Mouse (Mus musculus) intestine, embryonic 16.5 days (tissue): ENCODE results near the gene Pnkd. TPM values are rescaled to one million over a fixed set of nuclear protein-coding genes. Genes with fewer than 3 reads are reported as not detected.

Experiments
- ATAC-seq: fragments of 200-750 bp; cut with Nextera tagmentation; 2 replicates; pipeline ENCODE4 v1.8.0; 2017; ENCODE audit warnings: moderate TSS enrichment, moderate library complexity
- H3K27ac ChIP-seq: fragments of 300-500 bp; sonication (generic); 2 replicates; pipeline ENCODE4 v1.5.1; 2014; ENCODE audit warnings: mild to moderate bottlenecking, low read length
- H3K27me3 ChIP-seq: fragments of 300-500 bp; sonication (generic); replicated peaks from 2 replicates; pipeline ENCODE4 v1.6.1; 2014; ENCODE audit warnings: low read length, control low read depth, mixed read lengths; ENCODE audit not compliant: control insufficient read depth, insufficient read depth
- H3K36me3 ChIP-seq: fragments of 300-500 bp; sonication (generic); 2 replicates; pipeline ENCODE4 v1.6.1; 2014; ENCODE audit warnings: low read length, control low read depth; ENCODE audit not compliant: control insufficient read depth, insufficient read depth
- H3K4me1 ChIP-seq: fragments of 300-500 bp; sonication (generic); 2 replicates; pipeline ENCODE4 v1.6.1; 2014; ENCODE audit warnings: low read length, control low read depth, mixed read lengths; ENCODE audit not compliant: control insufficient read depth, insufficient read depth
- H3K4me2 ChIP-seq: fragments of 300-500 bp; sonication (generic); 2 replicates; pipeline ENCODE4 v1.6.1; 2014; ENCODE audit warnings: low read depth, low read length, control low read depth
- H3K4me3 ChIP-seq: fragments of 300-500 bp; sonication (generic); 2 replicates; pipeline ENCODE4 v1.5.1; 2014; ENCODE audit warnings: mild to moderate bottlenecking, low read length
- H3K9ac ChIP-seq: fragments of 300-500 bp; sonication (generic); 2 replicates; pipeline ENCODE4 v1.6.1; 2014; ENCODE audit warnings: low read depth, low read length
- H3K9me3 ChIP-seq: fragments of 300-500 bp; sonication (generic); 2 replicates; pipeline ENCODE4 v1.6.1; 2016; ENCODE audit warnings: low read length, control low read depth; ENCODE audit not compliant: control insufficient read depth
- whole genome bisulfite sequencing: fragments of 180-500 bp; shearing (Covaris S2); extraction: QIAGEN DNeasy Blood & Tissue Kit; methylation state at CpG from one replicate; pipeline ENCODE4 v1.1.7; 2014; 5-methylcytosine and 5-hydroxymethylcytosine counted together
- polyA plus RNA-seq: library from polyadenylated mRNA; unstranded; fragments of >200 nt; fragmentation: Nextera tagmentation; extraction: Ambion mirVana; gene quantifications from 2 replicates; pipeline ENCODE4 v1.2.1, GENCODE M21; 2015

Gene Pnkd
- polyA plus RNA-seq, 1 experiment from 2014 or later: 148 TPM

DNA sequence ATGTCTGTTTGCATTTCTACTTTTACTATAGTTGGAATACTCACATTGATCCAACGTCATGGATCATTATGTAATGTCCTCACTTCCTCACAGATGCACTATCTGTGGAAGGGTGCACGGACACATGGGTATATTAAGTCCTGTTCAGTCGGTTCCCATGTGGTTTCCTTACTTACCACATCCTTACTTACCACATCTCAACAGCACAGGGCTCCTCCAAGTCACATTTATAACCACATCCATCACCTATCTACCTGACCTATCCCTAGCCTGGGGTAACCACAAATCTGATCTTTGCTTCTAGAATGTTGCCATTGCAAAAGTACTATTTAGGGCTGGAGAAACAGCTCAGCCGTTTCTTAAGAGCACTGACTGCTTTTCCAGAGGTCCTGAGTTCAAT is 88.6 kb downstream of the Pnkd start:
- H3K9me3 ChIP-seq: no peaks in the 10 kb centered on the region
- H3K4me3 ChIP-seq: no peak overlapping the region
- 71% methylated on average over 4 of the region's 4 CpGs for WGBS
- no peak overlapping the region for H3K27ac ChIP-seq
- no peak overlapping the region for H3K9ac ChIP-seq
- H3K4me2 ChIP-seq: no peak overlapping the region
- H3K27me3 ChIP-seq: no peaks in the 10 kb centered on the region
- H3K36me3 ChIP-seq: no peaks in the 10 kb centered on the region
- no peak for ATAC-seq
- peaks cover 2% of the 10 kb centered on the region for H3K4me1 ChIP-seq

DNA sequence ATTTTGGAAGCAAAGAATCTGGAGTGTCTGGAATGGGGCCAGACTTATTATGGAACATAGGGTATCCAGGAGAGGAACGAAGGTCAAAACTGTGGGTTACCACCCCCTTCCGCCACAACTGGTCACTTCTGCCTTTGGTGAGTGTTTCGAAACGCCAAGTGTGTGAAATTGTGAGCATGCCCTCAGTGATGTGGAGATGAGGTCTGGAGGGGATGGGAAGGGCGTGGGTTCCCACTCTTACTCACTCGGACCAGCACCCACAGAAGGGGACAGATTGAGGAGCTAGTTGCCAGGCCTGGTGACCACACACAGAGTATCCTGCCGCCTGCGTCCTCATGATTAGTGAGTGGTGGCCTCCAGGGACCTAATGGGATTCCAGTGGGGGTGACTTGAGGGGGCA is 90.2 kb downstream of the Pnkd start, which contains the start of gene Slc11a1:
Gene Slc11a1 (plus strand): TSS at position 216 of the 400 bp plus-strand sequence.
- Histone ChIP-seq H3K4me3 (no peak within 1 kb of the TSS), H3K27ac (no peak within 1 kb of the TSS), H3K9me3 (no peaks in the 10 kb centered on the region), H3K27me3 (no peaks in the 10 kb centered on the region), H3K9ac (no peak within 1 kb of the TSS), H3K4me1 (no peaks in the 10 kb centered on the region), H3K36me3 (no peaks in the 10 kb centered on the region), H3K4me2 (no peak within 1 kb of the TSS)
- WGBS: 64% methylated on average over 8 of the region's 8 CpGs
- no peak for ATAC-seq

DNA sequence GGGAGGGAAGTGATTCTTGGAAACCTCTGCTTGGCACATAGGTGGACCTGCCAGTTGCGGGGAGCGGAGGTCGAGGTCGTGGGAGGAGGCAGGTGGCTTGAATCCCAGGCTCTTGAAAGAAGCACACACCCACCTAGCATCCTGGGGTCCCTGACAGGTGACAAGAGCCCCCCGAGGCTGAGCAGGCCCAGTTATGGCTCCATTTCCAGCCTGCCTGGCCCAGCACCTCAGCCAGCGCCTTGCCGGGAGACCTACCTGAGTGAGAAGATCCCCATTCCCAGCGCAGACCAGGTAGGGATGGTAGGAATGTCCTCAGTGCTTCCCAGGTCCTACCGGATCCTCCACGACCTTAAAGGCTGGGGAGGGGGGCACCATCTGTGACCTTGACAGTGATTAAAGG is 90.8 kb downstream of the Pnkd start:
- no peak for ATAC-seq
- no peaks in the 10 kb centered on the region for H3K4me1 ChIP-seq
- no peaks in the 10 kb centered on the region for H3K9me3 ChIP-seq
- H3K27ac ChIP-seq: no peak overlapping the region
- H3K27me3 ChIP-seq: no peaks in the 10 kb centered on the region
- WGBS: 70% methylated on average over 10 of the region's 10 CpGs
- H3K4me2 ChIP-seq: no peak overlapping the region
- H3K36me3 ChIP-seq: no peaks in the 10 kb centered on the region
- no peak overlapping the region for H3K9ac ChIP-seq
- H3K4me3 ChIP-seq: no peak overlapping the region

DNA sequence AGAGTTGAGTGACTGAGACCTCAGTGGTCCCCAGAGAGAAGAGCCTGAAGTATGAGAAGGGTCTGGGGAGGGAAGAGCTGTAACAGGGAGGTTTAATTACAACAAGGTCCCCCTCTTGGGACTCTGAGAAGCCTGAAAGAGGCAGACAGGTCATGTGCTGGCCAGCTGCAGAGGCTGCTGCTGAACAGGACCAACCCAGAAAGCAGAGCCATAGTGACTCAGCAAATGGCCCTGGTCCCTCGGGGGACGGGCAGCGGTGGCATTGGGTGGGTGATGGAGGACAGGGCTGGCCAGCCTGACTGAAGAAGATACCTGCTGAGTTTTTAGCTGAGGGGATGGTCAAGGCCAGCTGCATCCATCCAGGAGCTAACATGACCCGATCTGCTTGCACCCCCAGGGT is 91.7 kb downstream of the Pnkd start:
- ATAC-seq: no peak
- 88% methylated on average over 4 of the region's 4 CpGs for WGBS
- Histone ChIP-seq H3K36me3 (no peaks in the 10 kb centered on the region), H3K27me3 (no peaks in the 10 kb centered on the region), H3K27ac (no peak overlapping the region), H3K4me2 (no peak overlapping the region), H3K9me3 (no peaks in the 10 kb centered on the region), H3K4me1 (no peaks in the 10 kb centered on the region), H3K9ac (no peak overlapping the region), H3K4me3 (no peak overlapping the region)

DNA sequence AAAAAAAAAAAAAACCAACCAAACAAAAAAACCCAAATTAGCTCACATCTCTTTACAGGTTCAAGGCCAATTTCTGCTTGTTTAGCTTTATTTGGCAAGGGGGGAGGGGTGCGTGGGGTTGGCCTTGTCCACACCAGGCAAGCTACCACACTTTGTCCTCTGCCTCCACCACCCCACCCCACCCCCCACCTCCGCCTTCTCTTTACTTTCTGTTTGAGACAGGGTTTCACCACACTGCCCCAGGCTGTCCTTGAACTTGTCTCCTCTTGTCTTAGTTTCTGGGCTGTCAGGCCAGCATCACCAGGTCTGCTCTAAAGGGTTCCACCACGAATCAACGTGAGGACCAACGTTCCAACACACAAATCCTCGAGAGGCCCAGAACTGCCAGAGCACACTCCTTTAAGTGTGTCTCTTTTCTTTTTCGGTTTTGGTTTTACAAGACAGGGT is 94.4 kb downstream of the Pnkd start:
- Histone ChIP-seq H3K9ac (no peak overlapping the region), H3K36me3 (no peaks in the 10 kb centered on the region), H3K9me3 (no peaks in the 10 kb centered on the region), H3K27me3 (no peaks in the 10 kb centered on the region), H3K4me3 (no peak overlapping the region), H3K4me2 (no peak overlapping the region), H3K27ac (no peak overlapping the region), H3K4me1 (peaks cover 4% of the 10 kb centered on the region; the same call in 1 of the 2 replicates)
- no peak for ATAC-seq
- 77% methylated on average over 7 of the region's 7 CpGs for WGBS

DNA sequence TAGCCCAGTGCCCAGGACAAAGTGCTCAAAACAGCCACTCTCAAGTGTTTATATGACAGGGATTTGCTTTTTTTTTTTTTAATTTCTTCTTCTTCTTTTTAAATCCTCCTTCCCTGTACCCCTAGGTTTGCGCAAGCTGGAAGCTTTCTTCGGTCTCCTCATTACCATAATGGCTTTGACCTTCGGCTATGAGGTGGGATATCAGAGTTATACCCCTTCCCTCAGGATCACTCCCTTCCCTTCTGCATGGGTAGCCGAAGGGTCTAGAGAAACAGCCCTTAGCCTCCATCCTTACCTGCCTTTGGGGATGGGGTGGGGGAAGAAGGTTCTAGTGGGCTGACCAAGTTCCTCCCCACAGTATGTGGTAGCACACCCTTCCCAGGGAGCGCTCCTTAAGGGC is 95.8 kb downstream of the Pnkd start:
- Histone ChIP-seq H3K36me3 (no peaks in the 10 kb centered on the region), H3K4me3 (no peak overlapping the region), H3K4me1 (peaks cover 7% of the 10 kb centered on the region; the same call in 1 of the 2 replicates), H3K27ac (no peak overlapping the region), H3K27me3 (no peaks in the 10 kb centered on the region), H3K9me3 (no peaks in the 10 kb centered on the region), H3K4me2 (no peak overlapping the region), H3K9ac (no peak overlapping the region)
- WGBS: 84% methylated on average over 5 of the region's 5 CpGs
- ATAC-seq: no peak

DNA sequence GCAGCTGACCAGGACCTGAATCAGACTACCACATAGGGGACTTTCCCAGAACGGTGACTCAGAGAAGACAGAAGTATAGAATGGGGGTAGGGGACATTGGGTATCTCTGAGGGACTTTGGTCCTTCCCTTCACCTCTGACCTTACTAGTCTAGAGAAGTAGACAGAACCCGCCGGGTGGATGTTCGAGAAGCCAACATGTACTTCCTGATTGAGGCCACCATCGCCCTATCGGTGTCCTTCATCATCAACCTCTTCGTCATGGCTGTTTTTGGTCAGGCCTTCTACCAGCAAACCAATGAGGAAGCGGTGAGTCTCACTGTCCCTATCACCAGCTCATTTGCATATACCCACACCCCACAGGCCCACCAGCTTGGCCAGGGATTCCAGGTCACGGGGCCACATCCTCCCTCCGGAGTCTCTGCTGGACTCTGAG is 96.9 kb downstream of the Pnkd start:
- no peaks in the 10 kb centered on the region for H3K36me3 ChIP-seq
- no peaks in the 10 kb centered on the region for H3K27me3 ChIP-seq
- H3K27ac ChIP-seq: no peak overlapping the region
- WGBS: 90% methylated on average over 10 of the region's 10 CpGs
- H3K9me3 ChIP-seq: no peaks in the 10 kb centered on the region
- no peak overlapping the region for H3K4me2 ChIP-seq
- H3K9ac ChIP-seq: no peak overlapping the region
- H3K4me1 ChIP-seq: peaks cover 7% of the 10 kb centered on the region; the same call in 1 of the 2 replicates
- no peak overlapping the region for H3K4me3 ChIP-seq
- no peak for ATAC-seq

DNA sequence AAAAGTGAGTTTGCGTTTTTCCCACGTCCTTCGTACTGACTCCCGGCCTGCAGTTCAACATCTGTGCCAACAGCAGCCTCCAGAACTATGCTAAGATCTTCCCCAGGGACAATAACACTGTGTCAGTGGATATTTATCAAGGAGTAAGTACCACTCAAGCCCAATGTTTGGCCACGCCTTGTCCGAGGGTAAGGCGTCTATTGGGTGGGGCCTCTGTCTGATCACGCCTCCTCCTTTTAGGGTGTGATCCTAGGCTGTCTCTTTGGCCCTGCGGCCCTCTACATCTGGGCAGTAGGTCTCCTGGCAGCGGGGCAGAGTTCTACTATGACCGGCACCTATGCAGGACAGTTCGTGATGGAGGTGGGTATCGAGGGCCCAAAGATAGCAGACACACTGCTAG is 98.7 kb downstream of the Pnkd start:
- Histone ChIP-seq H3K4me1 (peaks cover 12% of the 10 kb centered on the region), H3K4me2 (no peak overlapping the region), H3K27ac (no peak overlapping the region), H3K27me3 (no peaks in the 10 kb centered on the region), H3K4me3 (no peak overlapping the region), H3K9ac (no peak overlapping the region), H3K36me3 (no peaks in the 10 kb centered on the region), H3K9me3 (no peaks in the 10 kb centered on the region)
- no peak for ATAC-seq
- 75% methylated on average over 13 of the region's 13 CpGs for whole genome bisulfite sequencing

DNA sequence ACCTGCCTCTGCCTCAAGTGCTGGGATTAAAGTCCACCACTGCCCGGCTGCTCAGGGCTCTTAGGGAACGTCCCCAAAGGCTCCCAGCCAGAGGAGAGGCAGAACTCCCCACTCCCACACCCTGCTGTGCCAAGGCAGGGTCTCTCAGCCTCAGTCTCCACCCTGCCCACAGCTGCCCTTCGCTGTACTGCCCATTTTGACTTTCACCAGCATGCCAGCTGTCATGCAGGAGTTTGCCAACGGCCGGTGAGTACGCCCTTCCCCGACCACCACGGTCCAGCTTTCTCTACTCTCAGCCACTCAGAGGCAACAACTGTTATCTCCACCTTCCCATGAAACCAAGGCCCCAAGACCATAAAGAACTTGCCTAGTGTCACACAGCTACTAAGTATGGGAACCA is 99.8 kb downstream of the Pnkd start:
- H3K4me1 ChIP-seq: peaks cover 16% of the 10 kb centered on the region
- H3K27me3 ChIP-seq: no peaks in the 10 kb centered on the region
- no peak overlapping the region for H3K4me3 ChIP-seq
- H3K36me3 ChIP-seq: no peaks in the 10 kb centered on the region
- no peak overlapping the region for H3K9ac ChIP-seq
- WGBS: 79% methylated on average over 8 of the region's 8 CpGs
- no peak overlapping the region for H3K27ac ChIP-seq
- no peaks in the 10 kb centered on the region for H3K9me3 ChIP-seq
- no peak for ATAC-seq
- no peak overlapping the region for H3K4me2 ChIP-seq

DNA sequence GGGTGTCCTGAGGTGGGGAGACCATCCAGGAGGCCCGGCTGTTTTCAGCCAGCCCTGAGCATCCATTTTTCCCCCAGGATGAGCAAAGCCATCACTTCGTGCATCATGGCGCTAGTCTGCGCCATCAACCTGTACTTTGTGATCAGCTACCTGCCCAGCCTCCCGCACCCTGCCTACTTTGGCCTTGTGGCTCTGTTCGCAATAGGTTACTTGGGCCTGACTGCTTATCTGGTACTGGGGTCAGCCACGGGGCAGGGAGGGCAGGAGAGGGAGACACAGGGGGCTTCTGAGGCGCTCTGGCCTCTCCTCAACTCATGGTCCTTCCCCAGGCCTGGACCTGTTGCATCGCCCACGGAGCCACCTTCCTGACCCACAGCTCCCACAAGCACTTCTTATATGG is 100.3 kb downstream of the Pnkd start:
- no peak for ATAC-seq
- Histone ChIP-seq H3K4me1 (peaks cover 20% of the 10 kb centered on the region), H3K9me3 (no peaks in the 10 kb centered on the region), H3K4me2 (no peak overlapping the region), H3K27ac (no peak overlapping the region), H3K36me3 (no peaks in the 10 kb centered on the region), H3K9ac (no peak overlapping the region), H3K27me3 (no peaks in the 10 kb centered on the region), H3K4me3 (no peak overlapping the region)
- WGBS: 92% methylated on average over 10 of the region's 10 CpGs
